Mouse (Mus musculus) spleen, adult 2 months (tissue): ENCODE results near the gene Gm17949.

ENCODE experiments used
- CTCF ChIP-seq: fragments of 200-500 bp; IDR thresholded peaks from 2 replicates; pipeline ENCODE4 v1.5.1; 2011; ENCODE audit warnings: mild to moderate bottlenecking, inconsistent platforms; ENCODE audit not compliant: insufficient read depth, insufficient read length, insufficient replicate concordance; ENCODE audit errors: extremely low read depth
- POLR2A ChIP-seq: fragments of 200-500 bp; IDR thresholded peaks from 2 replicates; pipeline ENCODE4 v1.6.1; 2011; ENCODE audit warnings: low read depth, low read length, inconsistent platforms

DNA sequence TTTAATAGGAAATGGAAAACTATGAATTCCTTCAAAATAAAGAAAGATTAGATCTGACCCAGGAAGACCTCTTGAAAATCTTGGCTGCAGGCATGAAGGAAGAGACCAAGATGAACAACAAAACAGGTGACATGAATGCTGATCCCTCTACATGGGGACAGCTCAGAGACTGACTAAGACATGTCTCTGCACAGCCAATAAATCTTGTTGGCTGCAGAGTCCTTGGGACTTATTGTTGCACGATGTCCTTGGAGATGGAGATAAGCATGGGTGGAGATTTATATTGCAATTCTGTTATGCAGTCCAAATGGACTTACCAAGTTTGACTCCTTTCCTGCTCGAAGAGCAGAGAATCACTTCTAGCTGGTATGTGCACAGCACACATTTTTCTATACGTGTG, 41.9 kb upstream of the Gm17949 start:
- no peak for TF ChIP-seq POLR2A
- TF ChIP-seq CTCF = no peak
